Mouse (Mus musculus) 3T3-L1 (cell line): ENCODE measurements around the gene Dtx4.

Experiments
- DNase-seq: peaks from one replicate; pipeline ENCODE4 v3.0.0-alpha.2; 2015; ENCODE audit warnings: low read depth, low spot score

Dtx4 gene

DNA sequence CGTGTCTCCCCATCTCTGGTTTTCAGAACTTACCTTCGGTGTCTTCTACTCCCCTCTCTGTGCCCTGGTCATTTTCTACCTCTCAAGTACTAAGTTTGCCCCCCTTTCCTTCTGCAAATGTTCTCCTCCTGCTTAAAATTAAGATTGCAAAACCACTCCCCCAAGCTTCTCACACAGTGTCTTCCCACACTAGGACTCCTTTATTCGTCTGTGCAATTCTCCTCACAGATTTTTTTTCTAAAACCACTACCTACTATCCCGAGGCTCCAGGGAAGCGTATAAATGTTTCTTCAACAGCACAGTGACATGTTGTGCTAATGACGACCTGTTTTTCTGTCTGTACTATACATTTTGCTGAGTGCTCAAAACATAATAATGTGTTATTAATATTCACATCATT, 80.7 kb downstream of the Dtx4 start:
- no peak for DNase-seq

DNA sequence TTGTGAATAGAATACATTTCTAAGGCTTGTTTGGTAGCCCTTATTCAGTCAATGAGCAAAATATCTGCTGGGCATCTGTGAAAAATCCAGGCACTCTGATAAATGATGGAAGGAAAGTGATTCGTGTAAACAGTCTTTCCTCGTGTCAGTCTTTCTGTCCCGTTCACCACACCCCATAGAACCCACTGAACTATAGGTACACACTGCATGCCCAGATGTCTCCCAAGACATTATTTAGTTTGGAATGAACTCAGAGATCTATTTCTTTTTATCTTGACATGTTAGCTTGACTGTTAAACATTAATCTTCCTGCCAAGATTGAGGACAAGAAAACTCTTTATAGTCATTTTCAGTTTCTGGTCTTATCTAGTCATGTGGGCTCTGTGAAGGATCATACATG, 82.9 kb downstream of the Dtx4 start:
- no peak for DNase-seq

DNA sequence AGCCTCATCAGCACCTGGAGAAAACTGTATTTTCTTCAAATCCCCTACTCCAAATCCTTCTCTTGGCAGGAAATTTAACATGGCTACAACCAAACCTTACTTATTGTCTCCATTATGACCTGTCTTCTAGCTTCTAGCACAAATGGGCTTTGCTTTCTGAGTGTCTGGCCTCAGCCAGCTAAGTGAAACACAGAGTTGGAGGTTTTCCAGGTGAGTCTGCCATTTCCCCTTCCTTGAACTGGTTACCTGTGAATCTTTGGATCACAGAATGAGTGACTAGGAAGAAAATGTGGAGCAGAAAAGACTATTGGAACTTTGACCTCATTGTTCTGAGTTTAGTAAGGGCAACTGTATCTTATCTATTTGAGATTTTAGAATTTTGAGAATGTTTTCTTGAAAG, 83.9 kb downstream of the Dtx4 start, which contains the start of gene Olfr1441:
Olfr1441 (plus strand) TSS at position 73 of the 400 bp plus-strand sequence.
- DNase-seq, result no peak
